Comparison of ENCODE assay signal across 14 mouse cellular contexts in the genomic region with DNA sequence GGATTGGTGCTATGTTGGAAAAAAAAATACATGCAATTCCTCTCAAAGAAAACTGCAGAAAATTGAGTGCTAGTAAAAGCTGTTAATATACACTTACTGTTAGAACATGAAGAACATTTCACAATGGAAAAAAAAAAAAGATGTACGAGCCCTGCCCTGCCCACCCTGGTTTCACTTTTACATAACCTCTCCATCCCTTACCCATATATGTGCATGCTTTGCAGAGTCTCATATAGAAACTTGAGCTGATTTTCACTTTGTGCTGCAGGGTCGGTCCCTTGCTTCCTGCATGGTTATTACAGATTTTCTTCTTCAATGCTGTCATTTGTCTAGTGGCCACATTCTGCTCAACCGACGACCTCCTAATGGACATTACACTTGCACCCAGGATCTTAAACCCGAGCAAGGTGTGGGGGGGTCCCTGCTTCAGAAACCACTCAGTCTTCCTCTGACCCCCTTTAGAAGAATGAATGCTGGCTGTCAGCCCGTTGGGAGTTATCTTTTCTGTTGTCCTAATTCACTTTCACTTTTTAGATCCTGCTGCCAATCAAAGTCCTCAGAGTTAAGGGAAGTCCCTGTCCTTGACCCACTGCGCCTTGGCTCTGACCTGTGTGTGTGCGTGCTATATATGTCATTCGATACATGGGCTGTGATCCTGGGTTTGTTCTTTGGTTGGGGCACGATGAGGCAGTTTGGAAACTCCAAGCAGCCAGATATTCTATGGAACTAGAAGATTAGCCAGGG. TPM values are rescaled to one million over a fixed set of nuclear protein-coding genes. Genes with fewer than 3 reads are reported as not detected.
DNase-seq lines count a peak whose midpoint lies in the region; ATAC-seq and TF ChIP-seq lines count a peak whose summit lies in the region.
"Had no signal": no experiment of that assay in that cellular context is flagged by ENCODE, and none has a peak within 500 bp of the region (broad histone marks: within the 10 kb centered on the region; RNA-seq: fewer than 3 reads in every experiment).

No protein-coding gene starts in this region.

- H3K4me2 ChIP-seq in kidney, embryonic 15.5 days, result no peak overlapping the region
- peak overlapping the region; percentile 51 for H3K4me2 ChIP-seq in heart, embryonic 15.5 days
- H3K4me2 ChIP-seq: forebrain, embryonic 12.5 days; hindbrain, embryonic 13.5 days; lung, embryonic 14.5 days had no signal

- WGBS in kidney, adult 2 months, result 63% methylated on average over 10 of the region's 10 CpGs
- 69% methylated on average over 10 of the region's 10 CpGs for WGBS in kidney, embryonic 15.5 days
- WGBS in heart, embryonic 15.5 days, result 51% methylated on average over 10 of the region's 10 CpGs

- no peaks in the 10 kb centered on the region for H3K36me3 ChIP-seq in kidney, adult 2 months (ENCODE audit: control insufficient read depth, insufficient read depth, low read length)
- H3K36me3 ChIP-seq in kidney, embryonic 15.5 days, result no peaks in the 10 kb centered on the region
- H3K36me3 ChIP-seq in heart, embryonic 15.5 days, result no peaks in the 10 kb centered on the region
- H3K36me3 ChIP-seq: hindbrain, embryonic 13.5 days had no signal

- DNase-seq in kidney, adult 2 months, result no peak
- DNase-seq in CD4-positive, CD25-positive, alpha-beta regulatory T cell, adult 2 months (ENCODE audit: low read depth, low spot score), result peak; percentile 79
- DNase-seq in left cerebral cortex, postnatal 25 days (ENCODE audit: low spot score in 2 of 2), result no peak
- no peak for DNase-seq in kidney, postnatal 4 days
- no peak for DNase-seq in adrenal gland, postnatal 4 days (ENCODE audit: low spot score in 2 of 2)
- DNase-seq: embryo, embryonic 11 days; layer of hippocampus, adult 9-11 months; lung, embryonic 14.5 days; right cerebral cortex, postnatal 14 days had no signal

- peak overlapping the region; percentile 27; the same call in 1 of the 2 replicates for H3K4me3 ChIP-seq in kidney, adult 2 months (ENCODE audit: insufficient read depth, low read depth, low read length)
- H3K4me3 ChIP-seq in kidney, embryonic 15.5 days (replicated peaks), result no peak overlapping the region
- peak overlapping the region; percentile 5; the same call in 1 of the 2 replicates for H3K4me3 ChIP-seq in heart, embryonic 15.5 days
- H3K4me3 ChIP-seq: forebrain, embryonic 12.5 days; hindbrain, embryonic 13.5 days had no signal

- no peak overlapping the region for H3K9ac ChIP-seq in kidney, embryonic 15.5 days
- H3K9ac ChIP-seq in heart, embryonic 15.5 days, result peak overlapping the region; percentile 36; the same call in 1 of the 2 replicates
- H3K9ac ChIP-seq: forebrain, embryonic 12.5 days; hindbrain, embryonic 13.5 days; lung, embryonic 14.5 days had no signal

- H3K4me1 ChIP-seq in kidney, adult 2 months (ENCODE audit: control insufficient read depth, insufficient read depth, low read length), result no peaks in the 10 kb centered on the region
- H3K4me1 ChIP-seq in kidney, embryonic 15.5 days, result peaks cover 17% of the 10 kb centered on the region
- peaks cover 51% of the 10 kb centered on the region for H3K4me1 ChIP-seq in heart, embryonic 15.5 days (replicated peaks)

- intact Hi-C loops in left cerebral cortex, postnatal 25 days (cut with DNase I), result no loop called here

- H3K27ac ChIP-seq in kidney, adult 2 months (ENCODE audit: insufficient read depth, low read depth, low read length), result no peak overlapping the region
- H3K27ac ChIP-seq in kidney, embryonic 15.5 days, result no peak overlapping the region
- H3K27ac ChIP-seq in heart, embryonic 15.5 days, result peak overlapping the region; percentile 75
- H3K27ac ChIP-seq: forebrain, embryonic 12.5 days; hindbrain, embryonic 13.5 days had no signal

- no peak for ATAC-seq in kidney, embryonic 15.5 days (replicated peaks; ENCODE audit: low FRiP score)
- no peak for ATAC-seq in heart, embryonic 15.5 days (replicated peaks; ENCODE audit: insufficient number of reproducible peaks, insufficient read depth, low FRiP score, low read depth)
- peak; percentile 40 for ATAC-seq in megakaryocyte-erythroid progenitor cell, adult 5-6 weeks (replicated peaks; ENCODE audit: low FRiP score, low TSS enrichment, poor library complexity, severe bottlenecking)

- no peaks in the 10 kb centered on the region for H3K27me3 ChIP-seq in kidney, adult 2 months (replicated peaks; ENCODE audit: control insufficient read depth, insufficient read depth, low read length)
- H3K27me3 ChIP-seq in kidney, embryonic 15.5 days, result no peaks in the 10 kb centered on the region
- H3K27me3 ChIP-seq in heart, embryonic 15.5 days, result no peaks in the 10 kb centered on the region
- H3K27me3 ChIP-seq: forebrain, embryonic 12.5 days; hindbrain, embryonic 13.5 days had no signal

- TF ChIP-seq CTCF in kidney, adult 2 months (conservative IDR thresholded peaks at IDR 0.05; ENCODE audit: insufficient read depth, insufficient read length, low read depth, low read length), result no peak

- no peak for TF ChIP-seq POLR2A in kidney, adult 2 months (IDR thresholded peaks at IDR 0.05; ENCODE audit: low read depth, low read length)

- no peaks in the 10 kb centered on the region for H3K9me3 ChIP-seq in kidney, embryonic 15.5 days (replicated peaks)
- H3K9me3 ChIP-seq in heart, embryonic 15.5 days (replicated peaks), result no peaks in the 10 kb centered on the region
- H3K9me3 ChIP-seq: forebrain, embryonic 12.5 days; hindbrain, embryonic 13.5 days had no signal

RNA-seq across cellular contexts. Expression of a gene that starts 14.7 kb away (rescaled TPM):
- 0.63 and 0.91 TPM in 2 replicates for polyA plus RNA-seq in kidney, adult 2 months (2012; rRNA removed)
- 1.3 and 2.4 TPM in 2 replicates for polyA plus RNA-seq in kidney, embryonic 15.5 days (2015; fragmentation: Nextera tagmentation; extraction: Ambion mirVana)
- polyA plus RNA-seq in heart, embryonic 15.5 days (2015; fragmentation: Nextera tagmentation; extraction: Ambion mirVana), result 1.7 and 2.1 TPM in 2 replicates
- 0.40 TPM in 1 of 2 replicates, not detected in the other for total RNA-seq in megakaryocyte-erythroid progenitor cell, adult 5-6 weeks (2014; fragmentation: Nextera tagmentation)
- total RNA-seq in megakaryocyte-erythroid progenitor cell, adult 5-6 weeks (2017), result 0.50 TPM in 1 of 2 replicates, not detected in the other
- under 1 TPM in 1 of 2 experiments, not detected in 1; 0.50 TPM for total RNA-seq in left cerebral cortex, postnatal 25 days (2021)
- total RNA-seq in adrenal gland, postnatal 4 days (2021), result 1 to 10 TPM; 2.7 to 3.5 TPM

RNA-seq across cellular contexts. Expression of a gene that starts 35.7 kb away (rescaled TPM):
- 3.7 and 5.3 TPM in 2 replicates for polyA plus RNA-seq in kidney, adult 2 months (2012; rRNA removed)
- 5.8 and 6.3 TPM in 2 replicates for polyA plus RNA-seq in kidney, embryonic 15.5 days (2015; fragmentation: Nextera tagmentation; extraction: Ambion mirVana)
- 10.5 and 14.0 TPM in 2 replicates for polyA plus RNA-seq in heart, embryonic 15.5 days (2015; fragmentation: Nextera tagmentation; extraction: Ambion mirVana)
- 3.4 and 5.2 TPM in 2 replicates for total RNA-seq in megakaryocyte-erythroid progenitor cell, adult 5-6 weeks (2014; fragmentation: Nextera tagmentation)
- 1.2 and 10.1 TPM in 2 replicates for total RNA-seq in megakaryocyte-erythroid progenitor cell, adult 5-6 weeks (2017)
- 1 to 10 TPM; 5.2 to 6.2 TPM for total RNA-seq in left cerebral cortex, postnatal 25 days (2021)
- total RNA-seq in adrenal gland, postnatal 4 days (2021), result 10 to 100 TPM; 13.1 to 13.2 TPM
